Mouse (Mus musculus): Measurements from ENCODE around the gene Gm20481. TPM values are rescaled to one million over a fixed set of nuclear protein-coding genes. Genes with fewer than 3 reads are reported as not detected.
"Not testable (repeated sequence)": the region's sequence is repeated elsewhere in the genome, so short reads cannot be mapped to it uniquely, and the experiment has no call there.

The Gm20481 gene
- polyA plus RNA-seq, 1 experiment from 2014 or later: not detected

DNA sequence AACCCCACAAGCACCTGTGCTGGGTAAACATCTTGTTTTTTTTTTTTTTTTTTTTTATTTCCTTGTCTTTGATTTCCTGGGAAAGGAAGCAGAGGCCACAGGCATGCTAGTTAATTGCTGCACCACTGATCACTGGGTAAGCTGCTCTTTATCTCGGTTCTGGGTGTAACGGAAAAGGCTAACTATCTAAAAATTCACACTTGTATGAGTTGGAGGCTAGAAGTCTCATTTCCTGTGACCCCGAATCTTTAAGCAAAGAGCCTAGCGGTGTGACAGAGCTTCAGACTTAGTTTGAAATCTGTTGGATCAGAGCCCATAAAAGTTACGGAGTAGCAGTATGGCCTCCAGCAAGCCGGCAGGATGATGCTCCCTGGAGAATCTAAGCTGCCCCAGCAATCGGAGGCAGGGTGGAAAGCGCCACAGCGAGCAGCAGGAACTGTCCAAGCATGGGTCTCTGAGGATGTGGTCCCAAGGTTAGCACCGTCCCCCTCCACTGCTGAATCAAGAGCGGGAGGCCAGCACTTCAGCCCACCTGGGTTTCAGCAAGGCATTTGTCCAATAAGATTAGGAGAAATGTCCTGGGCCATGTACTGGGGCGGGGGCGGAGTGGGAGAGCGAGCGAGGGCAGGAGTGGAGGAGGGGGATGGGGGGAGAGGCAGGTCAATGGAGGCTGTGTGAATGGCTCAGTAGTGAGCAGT lies 28.2 kb upstream of the Gm20481 start:
- peak overlapping the region; percentile 52 for H3K4me3 ChIP-seq
- H3K9me3 ChIP-seq: no peaks in the 10 kb centered on the region
- no peaks in the 10 kb centered on the region for H3K36me3 ChIP-seq (replicated peaks)

DNA sequence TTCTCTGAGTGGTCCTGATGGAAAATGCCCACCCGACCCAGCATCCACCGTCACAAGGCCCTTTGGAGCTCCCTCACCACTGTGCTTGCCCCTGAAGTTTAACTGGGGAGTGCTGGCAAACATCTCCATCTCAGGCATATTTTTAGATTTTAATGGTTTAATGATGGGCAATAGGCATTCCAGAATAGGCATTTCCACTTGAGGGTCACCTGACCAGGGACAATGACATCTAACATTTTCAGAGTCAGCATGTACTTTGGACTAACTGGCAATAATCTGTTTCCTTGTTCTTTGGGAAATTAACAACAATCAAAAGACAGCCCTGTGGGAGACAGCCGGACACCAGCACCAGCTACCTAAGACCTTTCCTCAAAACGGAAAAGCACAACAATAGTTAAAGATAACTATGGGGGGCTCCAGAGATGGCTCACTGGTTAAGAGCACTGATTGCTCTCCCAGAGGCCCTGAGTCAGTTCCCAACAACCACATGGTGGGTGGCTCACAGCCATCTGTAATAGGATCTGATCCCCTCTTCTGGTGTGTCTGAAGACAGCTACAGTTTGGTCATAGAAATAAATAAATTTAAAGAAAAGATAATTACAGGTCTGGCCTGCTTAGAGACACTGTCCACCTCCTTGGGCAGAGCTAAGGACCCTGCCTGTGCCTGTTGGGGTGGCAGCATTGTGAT lies 26.4 kb upstream of the Gm20481 start:
- 86% methylated on average over 4 of the region's 4 CpGs for WGBS
- no peak overlapping the region for H3K27ac ChIP-seq (replicated peaks)

More for the DNA sequence above, 28.2 kb upstream of the Gm20481 start:
- 8% methylated on average over 15 of the region's 15 CpGs for WGBS
- DNase-seq (ENCODE audit: low spot score): peak; percentile 72
- H3K4me1 ChIP-seq: peaks cover 8% of the 10 kb centered on the region
- no peaks in the 10 kb centered on the region for H3K27me3 ChIP-seq (replicated peaks; ENCODE audit: low read depth, poor library complexity, severe bottlenecking)
- H3K27ac ChIP-seq (replicated peaks): peak overlapping the region; percentile 80

GRCm38 (mm10) chr17:34944362-34944761 lies 25.4 kb upstream of the Gm20481 start:
- no peak overlapping the region for H3K27ac ChIP-seq (replicated peaks)
- H3K4me3 ChIP-seq: no peak overlapping the region
- no peak for DNase-seq (ENCODE audit: low spot score)
- H3K27me3 ChIP-seq (replicated peaks; ENCODE audit: low read depth, poor library complexity, severe bottlenecking): no peaks in the 10 kb centered on the region
- H3K36me3 ChIP-seq (replicated peaks): peaks cover 2% of the 10 kb centered on the region
- no peaks in the 10 kb centered on the region for H3K9me3 ChIP-seq
- H3K4me1 ChIP-seq: peaks cover 8% of the 10 kb centered on the region

More for the DNA sequence above, 26.4 kb upstream of the Gm20481 start:
- H3K4me3 ChIP-seq: no peak overlapping the region
- no peaks in the 10 kb centered on the region for H3K27me3 ChIP-seq (replicated peaks; ENCODE audit: low read depth, poor library complexity, severe bottlenecking)
- no peaks in the 10 kb centered on the region for H3K9me3 ChIP-seq
- DNase-seq (ENCODE audit: low spot score): no peak
- peaks cover 8% of the 10 kb centered on the region for H3K4me1 ChIP-seq
- H3K36me3 ChIP-seq (replicated peaks): no peaks in the 10 kb centered on the region

DNA sequence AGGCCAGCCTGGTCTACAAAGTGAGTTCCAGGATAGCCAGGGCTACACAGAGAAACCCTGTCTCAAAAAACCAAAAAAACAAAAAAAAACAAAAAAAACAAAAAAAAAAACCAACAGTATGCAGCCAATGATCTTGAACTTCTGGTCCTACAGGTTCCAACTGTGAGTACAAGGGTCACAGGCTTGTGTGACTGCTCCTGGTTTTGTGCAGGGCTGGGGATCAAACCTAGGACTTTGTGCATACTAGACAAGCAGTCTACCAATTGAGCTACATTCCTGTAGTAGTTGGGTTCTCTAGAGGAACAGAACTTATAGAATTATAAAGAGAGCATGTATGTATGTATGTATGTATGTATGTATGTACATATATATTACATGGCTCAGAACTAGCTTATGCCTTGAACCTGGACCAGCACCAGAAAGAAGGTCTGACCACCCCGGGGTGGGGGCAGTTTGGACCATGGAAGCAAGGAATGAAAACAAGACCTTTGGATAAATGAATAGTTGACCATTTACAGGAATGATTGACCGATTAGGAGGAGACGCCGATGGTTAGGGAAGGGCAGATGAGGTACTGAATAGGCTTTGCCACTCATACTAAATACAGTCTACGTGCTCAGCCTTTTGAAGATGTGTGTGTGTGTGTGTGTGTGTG lies 23.1 kb upstream of the Gm20481 start:
- no peaks in the 10 kb centered on the region for H3K27me3 ChIP-seq (replicated peaks; ENCODE audit: low read depth, poor library complexity, severe bottlenecking)
- no peak overlapping the region for H3K27ac ChIP-seq (replicated peaks)
- H3K36me3 ChIP-seq (replicated peaks): peaks cover 24% of the 10 kb centered on the region
- DNase-seq (ENCODE audit: low spot score): no peak
- H3K9me3 ChIP-seq: no peaks in the 10 kb centered on the region
- no peak overlapping the region for H3K4me3 ChIP-seq
- 89% methylated on average over 5 of the region's 5 CpGs for WGBS
- peaks cover 13% of the 10 kb centered on the region for H3K4me1 ChIP-seq

DNA sequence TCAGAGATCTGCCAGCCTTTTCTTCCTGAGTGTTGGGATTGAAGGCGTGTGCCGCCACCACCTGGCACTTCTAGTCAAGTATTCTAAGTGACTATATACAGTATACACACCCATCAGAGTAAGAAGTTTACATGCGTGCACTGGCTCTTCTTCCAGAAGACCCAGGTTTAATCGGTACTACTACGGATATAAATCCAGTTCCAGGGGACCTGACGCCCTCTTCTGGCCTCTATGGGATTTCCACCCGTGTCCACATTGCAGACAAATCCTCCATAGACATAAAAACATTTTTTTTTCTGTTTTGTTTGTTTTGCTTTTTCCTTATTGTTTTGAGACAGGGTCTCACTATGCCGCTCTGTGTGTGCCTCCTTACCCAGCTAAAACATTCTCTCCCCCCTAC lies 22.1 kb upstream of the Gm20481 start:
- peak; percentile 62 for DNase-seq (ENCODE audit: low spot score)
- peaks cover 26% of the 10 kb centered on the region for H3K36me3 ChIP-seq (replicated peaks)
- H3K4me1 ChIP-seq: peaks cover 9% of the 10 kb centered on the region
- no peaks in the 10 kb centered on the region for H3K27me3 ChIP-seq (replicated peaks; ENCODE audit: low read depth, poor library complexity, severe bottlenecking)
- H3K9me3 ChIP-seq: no peaks in the 10 kb centered on the region
- H3K4me3 ChIP-seq: 0 out of 2 replicates have a peak overlapping the region, but pooled peaks have one; percentile 21
- no peak overlapping the region for H3K27ac ChIP-seq (replicated peaks)
- WGBS: 30% methylated on average over 8 of the region's 8 CpGs

DNA sequence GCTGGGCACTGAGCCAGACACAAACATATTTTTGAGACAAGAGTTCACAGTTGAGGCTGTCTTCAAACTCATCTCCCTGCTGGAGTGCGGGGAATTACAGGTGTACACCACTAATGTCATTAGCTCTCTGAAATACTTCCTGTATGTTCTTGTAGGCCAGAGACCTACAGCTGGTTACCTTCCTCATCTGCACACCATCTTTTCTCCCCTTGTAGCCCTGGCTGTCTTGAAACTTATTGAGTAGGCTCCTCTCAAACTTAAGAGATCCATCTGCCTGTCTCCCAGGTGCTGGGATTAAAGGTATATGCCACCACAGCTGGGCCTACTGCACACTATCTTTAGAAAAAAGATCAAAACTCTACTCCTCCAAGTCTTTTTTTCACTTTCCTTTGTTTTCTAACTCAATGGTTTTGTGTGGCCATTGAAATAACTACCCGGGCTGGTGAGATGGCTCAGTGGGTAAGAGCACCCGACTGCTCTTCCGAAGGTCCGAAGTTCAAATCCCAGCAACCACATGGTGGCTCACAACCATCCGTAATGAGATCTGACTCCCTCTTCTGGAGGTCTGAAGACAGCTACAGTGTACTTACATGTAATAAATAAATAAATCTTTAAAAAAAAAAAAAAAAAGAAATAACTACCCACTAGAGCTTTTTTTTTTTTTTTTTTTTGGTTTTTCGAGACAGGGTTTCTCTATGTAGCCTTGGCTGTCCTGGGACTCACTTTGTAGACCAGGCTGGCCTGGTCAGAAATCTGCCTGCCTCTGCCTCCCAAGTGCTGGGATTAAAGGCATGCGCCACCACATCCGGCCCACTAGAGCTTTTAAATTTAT lies 20.8 kb upstream of the Gm20481 start:
- H3K9me3 ChIP-seq; H3K27me3 ChIP-seq (replicated peaks; ENCODE audit: low read depth, poor library complexity, severe bottlenecking); H3K4me1 ChIP-seq; H3K27ac ChIP-seq (replicated peaks): not testable (repeated sequence)
- peak; percentile 23 for DNase-seq (ENCODE audit: low spot score)
- 67% methylated on average over 9 of the region's 9 CpGs for WGBS
- Histone ChIP-seq H3K36me3 (replicated peaks) (peaks cover 26% of the 10 kb centered on the region), H3K4me3 (peak overlapping the region; percentile 82; the same call in 1 of the 2 replicates)

GRCm38 (mm10) chr17:34949553-34949969 lies 20.2 kb upstream of the Gm20481 start:
- peak overlapping the region; percentile 82 for H3K4me3 ChIP-seq
- peaks cover 9% of the 10 kb centered on the region for H3K4me1 ChIP-seq
- H3K36me3 ChIP-seq (replicated peaks): peaks cover 26% of the 10 kb centered on the region
- H3K27ac ChIP-seq (replicated peaks): peak overlapping the region; percentile 98; the same call in 1 of the 2 replicates
- H3K9me3 ChIP-seq: no peaks in the 10 kb centered on the region
- DNase-seq (ENCODE audit: low spot score): peak; percentile 53
- H3K27me3 ChIP-seq (replicated peaks; ENCODE audit: low read depth, poor library complexity, severe bottlenecking): peaks cover 3% of the 10 kb centered on the region; the same call in 1 of the 2 replicates
- 32% methylated on average over 4 of the region's 4 CpGs for WGBS

DNA sequence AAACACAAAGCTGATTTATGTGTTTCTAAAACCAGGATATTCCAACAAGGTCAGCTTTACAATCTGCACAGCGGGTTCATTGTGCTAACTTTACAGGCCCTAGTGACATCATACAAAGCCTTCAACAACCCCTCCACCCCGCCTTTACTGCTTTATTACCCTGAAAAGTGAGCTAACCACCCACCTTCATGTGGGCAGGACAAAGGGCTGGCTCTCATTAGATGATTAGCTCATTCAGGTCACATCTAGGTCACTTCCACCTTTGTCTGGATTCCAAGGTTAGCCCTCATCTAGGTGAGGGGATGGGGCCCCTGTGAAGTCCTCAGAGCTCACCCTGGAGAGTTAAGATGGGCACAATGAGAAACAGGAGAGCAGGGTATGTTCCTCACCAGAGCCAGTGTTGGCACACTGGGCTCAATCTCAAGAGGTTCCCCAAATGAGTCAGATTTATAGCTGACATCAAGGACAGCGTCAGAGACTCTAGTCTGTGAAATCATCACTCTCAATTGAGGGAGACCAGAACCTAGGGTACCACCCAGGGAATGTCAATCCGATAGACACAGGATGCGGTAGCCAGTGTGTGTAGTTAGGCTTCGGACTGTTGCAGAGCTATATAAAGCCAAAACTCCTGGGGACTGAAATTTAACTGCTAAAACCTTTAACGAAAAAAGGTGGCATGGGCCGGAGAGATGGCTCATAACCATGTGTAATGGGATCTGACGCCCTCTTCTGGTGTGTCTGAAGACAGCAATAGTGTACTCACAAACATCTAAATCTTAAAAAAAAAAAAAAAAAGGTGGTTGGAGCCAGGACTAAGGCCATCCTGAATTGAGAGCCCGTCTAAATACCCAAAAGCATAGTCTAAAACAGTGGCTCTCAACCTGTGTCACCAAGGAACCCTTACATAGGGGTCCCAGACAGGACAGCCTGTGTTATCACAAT lies 18.9 kb upstream of the Gm20481 start:
- H3K27ac ChIP-seq (replicated peaks): peak overlapping the region; percentile 98
- peaks cover 12% of the 10 kb centered on the region for H3K4me1 ChIP-seq
- peak; percentile 19 for DNase-seq (ENCODE audit: low spot score)
- no peaks in the 10 kb centered on the region for H3K9me3 ChIP-seq
- H3K27me3 ChIP-seq (replicated peaks; ENCODE audit: low read depth, poor library complexity, severe bottlenecking): peaks cover 15% of the 10 kb centered on the region
- WGBS: 34% methylated on average over 10 of the region's 10 CpGs
- H3K4me3 ChIP-seq: peak overlapping the region; percentile 82
- H3K36me3 ChIP-seq (replicated peaks): peaks cover 26% of the 10 kb centered on the region

GRCm38 (mm10) chr17:34951636-34952377 lies 17.9 kb upstream of the Gm20481 start:
- under 1% methylated on average over 29 of the region's 29 CpGs for WGBS
- no peak for DNase-seq (ENCODE audit: low spot score)
- Histone ChIP-seq H3K9me3 (no peaks in the 10 kb centered on the region), H3K36me3 (replicated peaks) (peaks cover 26% of the 10 kb centered on the region), H3K4me1 (peaks cover 12% of the 10 kb centered on the region), H3K27ac (replicated peaks) (peak overlapping the region; percentile 98), H3K4me3 (peak overlapping the region; percentile 82), H3K27me3 (replicated peaks; ENCODE audit: low read depth, poor library complexity, severe bottlenecking) (peaks cover 25% of the 10 kb centered on the region)

- peak overlapping the region; percentile 82 for H3K4me3 ChIP-seq
Measured at GRCm38 (mm10) chr17:34952378-34953040, 17.2 kb upstream of the Gm20481 start.

More at GRCm38 (mm10) chr17:34952378-34953040, 17.2 kb upstream of the Gm20481 start:
- DNase-seq (ENCODE audit: low spot score): peak; percentile 87
- H3K27ac ChIP-seq (replicated peaks): peak overlapping the region; percentile 98
- H3K36me3 ChIP-seq (replicated peaks): peaks cover 26% of the 10 kb centered on the region
- peaks cover 32% of the 10 kb centered on the region for H3K27me3 ChIP-seq (replicated peaks; ENCODE audit: low read depth, poor library complexity, severe bottlenecking)
- H3K4me1 ChIP-seq: peaks cover 12% of the 10 kb centered on the region
- H3K9me3 ChIP-seq: no peaks in the 10 kb centered on the region
- under 1% methylated on average over 23 of the region's 23 CpGs for WGBS

Measured in embryonic facial prominence, embryonic 10.5 days (tissue).